Mouse (Mus musculus) spleen, adult 2 months (tissue): Measurements from ENCODE around the gene Tnks2.

Source experiments
- CTCF ChIP-seq: fragments of 200-500 bp; IDR thresholded peaks from 2 replicates; pipeline ENCODE4 v1.5.1; 2011; ENCODE audit warnings: mild to moderate bottlenecking, inconsistent platforms; ENCODE audit not compliant: insufficient read depth, insufficient read length, insufficient replicate concordance; ENCODE audit errors: extremely low read depth
- POLR2A ChIP-seq: fragments of 200-500 bp; IDR thresholded peaks from 2 replicates; pipeline ENCODE4 v1.6.1; 2011; ENCODE audit warnings: low read depth, low read length, inconsistent platforms

DNA sequence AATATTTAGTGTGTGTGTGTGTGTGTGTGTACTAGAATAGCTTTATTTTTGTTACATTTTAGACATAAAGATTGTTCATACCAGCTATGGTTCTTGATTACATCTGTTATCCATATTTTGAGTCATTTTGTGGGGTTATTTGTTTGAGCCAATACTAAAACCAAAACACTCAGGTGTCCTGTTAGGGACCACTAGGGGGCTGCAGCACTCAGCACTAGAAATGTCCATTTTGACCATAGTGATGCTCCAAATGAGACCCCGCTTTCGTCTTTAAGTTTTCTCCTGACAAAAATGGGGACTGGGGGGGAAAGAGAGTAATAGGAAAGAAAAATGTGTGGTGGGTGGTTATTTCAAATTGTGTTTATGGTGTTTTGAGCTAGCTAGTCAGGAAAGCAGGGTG is 52.3 kb downstream of the Tnks2 start:
- no peak for TF ChIP-seq CTCF
- TF ChIP-seq POLR2A, result no peak
